In the genomic region with DNA sequence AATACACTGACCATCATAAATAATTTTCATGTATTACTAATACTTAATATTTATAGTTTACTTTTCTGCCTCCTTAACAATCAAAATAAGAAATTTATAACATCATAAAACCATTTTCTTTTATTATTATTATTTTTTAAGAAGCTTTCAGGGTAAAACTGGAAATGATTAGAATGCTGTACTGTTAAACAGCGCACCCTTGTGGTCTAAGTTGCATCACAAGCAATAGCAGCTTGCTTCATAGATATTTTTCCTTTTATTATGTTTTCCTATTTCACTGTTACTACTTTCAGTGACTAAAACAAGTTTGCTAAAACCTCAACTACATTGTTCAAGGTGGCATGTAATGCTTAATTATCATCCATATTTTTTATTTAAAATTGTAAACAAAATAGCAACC, we compare ENCODE assay signal across 9 mouse cellular contexts.
DNase-seq lines count a peak whose midpoint lies in the region; ATAC-seq and TF ChIP-seq lines count a peak whose summit lies in the region.
"Had no signal": no experiment of that assay in that cellular context is flagged by ENCODE, and none has a peak within 500 bp of the region (broad histone marks: within the 10 kb centered on the region; RNA-seq: fewer than 3 reads in every experiment).

No protein-coding gene starts in this region.

- no peaks in the 10 kb centered on the region for H3K36me3 ChIP-seq in E14TG2a.4 (ENCODE audit: insufficient read depth, low read length)
- H3K36me3 ChIP-seq in lung, embryonic 14.5 days (ENCODE audit: insufficient read depth), result no peaks in the 10 kb centered on the region
- H3K36me3 ChIP-seq: embryonic facial prominence, embryonic 12.5 days had no signal

- no peaks in the 10 kb centered on the region for H3K27me3 ChIP-seq in E14TG2a.4 (ENCODE audit: insufficient read depth, low read length)
- no peaks in the 10 kb centered on the region for H3K27me3 ChIP-seq in lung, embryonic 14.5 days (ENCODE audit: insufficient read depth, low read length)
- H3K27me3 ChIP-seq: embryonic facial prominence, embryonic 12.5 days had no signal

- H3K4me2 ChIP-seq in lung, embryonic 14.5 days, result no peak overlapping the region
- H3K4me2 ChIP-seq: embryonic facial prominence, embryonic 12.5 days had no signal

- intact Hi-C loops in heart, postnatal 10 days (cut with DNase I), result loop anchor here (1.0 kb wide), 1 partner anchor 156 kb away; no protein-coding TSS in a partner anchor

- no peak overlapping the region for H3K4me3 ChIP-seq in E14TG2a.4 (replicated peaks; ENCODE audit: low read length)
- no peak overlapping the region for H3K4me3 ChIP-seq in lung, embryonic 14.5 days (ENCODE audit: low read depth, low read length)
- H3K4me3 ChIP-seq: embryonic facial prominence, embryonic 12.5 days had no signal

- no peak overlapping the region for H3K27ac ChIP-seq in lung, embryonic 14.5 days (ENCODE audit: low read depth)
- H3K27ac ChIP-seq: embryonic facial prominence, embryonic 12.5 days had no signal

- peak; percentile 61 for TF ChIP-seq CTCF in E14TG2a.4 (conservative IDR thresholded peaks at IDR 0.05; ENCODE audit: low read length)
- peak; percentile 74 for TF ChIP-seq CTCF in lung, embryonic 14.5 days (IDR thresholded peaks at IDR 0.05; ENCODE audit: low read depth)

- no peak overlapping the region for H3K9ac ChIP-seq in lung, embryonic 14.5 days
- H3K9ac ChIP-seq: embryonic facial prominence, embryonic 12.5 days had no signal

- H3K4me1 ChIP-seq in E14TG2a.4 (replicated peaks; ENCODE audit: low read depth, low read length), result no peaks in the 10 kb centered on the region
- peaks cover 7% of the 10 kb centered on the region; the same call in 1 of the 2 replicates for H3K4me1 ChIP-seq in lung, embryonic 14.5 days (ENCODE audit: insufficient read depth)

- no peak for ATAC-seq in lung, embryonic 14.5 days (ENCODE audit: insufficient read depth)
- ATAC-seq in monocyte, adult 5-6 weeks (replicated peaks; ENCODE audit: insufficient number of reproducible peaks, low FRiP score, low TSS enrichment, poor library complexity, severe bottlenecking), result no peak
- no peak for ATAC-seq in megakaryocyte-erythroid progenitor cell, adult 5-6 weeks (replicated peaks; ENCODE audit: low FRiP score, low TSS enrichment, poor library complexity, severe bottlenecking)

- H3K9me3 ChIP-seq in E14TG2a.4 (ENCODE audit: low read length), result peaks cover 13% of the 10 kb centered on the region
- H3K9me3 ChIP-seq in lung, embryonic 14.5 days (ENCODE audit: low read depth, low read length), result no peaks in the 10 kb centered on the region
- H3K9me3 ChIP-seq: embryonic facial prominence, embryonic 12.5 days had no signal

- DNase-seq in heart, postnatal 10 days, result peak; percentile 65 to 81
- no peak for DNase-seq in heart, adult 9 months (ENCODE audit: low spot score in 2 of 2)
- DNase-seq in 3T3-L1 (ENCODE audit: low read depth, low spot score), result peak; percentile 88
- peak; percentile 56 for DNase-seq in fibroblast of lung, adult 2 months (ENCODE audit: low read depth)
- peak; percentile 88 for DNase-seq in lung, embryonic 14.5 days

- WGBS in lung, embryonic 14.5 days, result 2% methylated on average over 1 of the region's 1 CpGs

Comparison
In these comparisons a context has a peak if more than half of its experiments do, and no peak if none do; other contexts are left out.
1. DNase-seq: peak in heart, postnatal 10 days (2 of 2), 3T3-L1 (single experiment), fibroblast of lung, adult 2 months (single experiment) and lung, embryonic 14.5 days (single experiment); none in heart, adult 9 months (0 of 2).